Mouse (Mus musculus): ENCODE measurements at regions not wholly inside any gene's neighbourhood (a gene's known extent, or its start where the extent isn't known, plus 50 kb on each side); places are given as distances from the start of the nearest gene placed in this dataset.

GRCm38 (mm10) chr15:30029257-30029899 is 143.0 kb upstream of the Ctnnd2 start:
- DNase-seq = peak; percentile 76

GRCm38 (mm10) chr15:30035367-30035766 is 137.0 kb upstream of the Ctnnd2 start:
- no peak for DNase-seq

- DNase-seq = peak; percentile 18
These were observed 121.5 kb upstream of the Ctnnd2 start for GRCm38 (mm10) chr15:30050851-30051250.

DNA sequence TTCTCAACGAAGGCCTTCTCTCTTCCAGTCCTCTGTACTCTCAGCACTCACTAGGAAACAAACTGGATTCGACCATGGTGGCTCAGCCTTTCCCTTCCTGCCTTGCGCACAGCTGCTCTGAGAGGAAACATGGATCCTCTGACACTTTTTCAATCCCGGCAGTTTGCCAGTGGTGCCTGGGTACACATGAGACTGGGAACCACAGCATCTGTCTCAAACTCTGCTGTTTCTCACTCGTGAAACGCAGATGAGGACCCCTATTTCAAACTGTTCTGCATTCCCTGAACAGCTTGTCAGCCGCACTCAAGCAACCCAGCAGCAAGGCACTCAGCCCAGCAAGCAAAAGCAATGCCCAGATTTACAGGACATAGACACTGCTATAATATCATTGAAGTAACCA is 112.6 kb upstream of the Ctnnd2 start:
- no peak for DNase-seq

- no peak for DNase-seq
These were observed 111.7 kb upstream of the Ctnnd2 start for GRCm38 (mm10) chr15:30060505-30061342.

GRCm38 (mm10) chr15:30071668-30072067 is 100.7 kb upstream of the Ctnnd2 start:
- DNase-seq = no peak

DNA sequence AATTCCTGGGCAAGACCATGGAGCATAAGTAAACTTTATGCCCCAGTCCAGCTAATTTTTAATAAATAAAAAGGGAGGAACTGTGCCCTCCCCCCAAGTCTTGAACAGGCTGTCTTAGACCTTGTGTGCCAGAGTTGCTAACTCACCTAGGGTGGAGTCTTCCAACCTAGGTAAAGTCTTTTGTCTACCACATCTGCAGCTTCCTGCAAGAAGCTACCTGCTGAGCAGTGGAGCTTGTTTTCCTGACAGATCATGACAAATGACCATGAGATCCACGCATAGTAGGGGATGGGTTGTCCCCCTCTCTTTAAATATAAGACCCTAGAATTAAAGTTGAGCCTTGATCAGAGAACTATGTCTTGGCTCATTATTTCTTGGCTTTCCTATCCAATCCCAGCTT is 100.1 kb upstream of the Ctnnd2 start:
- no peak for DNase-seq

- DNase-seq = no peak
These were observed 85.3 kb upstream of the Ctnnd2 start for GRCm38 (mm10) chr15:30087120-30087519.

DNA sequence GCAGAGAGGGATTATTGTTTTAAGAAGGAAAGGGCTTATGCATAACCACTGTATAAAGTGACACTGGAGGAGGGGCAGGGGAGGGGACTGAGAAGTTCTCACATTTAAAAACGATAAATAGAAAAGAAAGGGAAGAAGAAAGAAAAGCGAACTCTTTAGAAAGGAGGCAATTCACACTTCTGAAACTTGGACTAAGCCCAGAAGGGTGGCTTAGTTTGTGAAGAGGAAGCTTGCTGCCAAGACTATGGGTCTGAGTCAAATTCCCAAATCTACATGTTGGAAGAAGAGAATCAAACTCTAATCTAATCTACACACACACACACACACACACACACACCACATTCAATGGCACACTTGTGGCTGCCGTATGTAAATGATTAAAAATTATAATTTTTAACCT is 50.3 kb upstream of the Ctnnd2 start:
- no peak for DNase-seq

All from retina, postnatal 1 day (tissue).